Mouse (Mus musculus): ENCODE measurements around the gene Dip2b. TPM values are rescaled to one million over a fixed set of nuclear protein-coding genes. Genes with fewer than 3 reads are reported as not detected.

Gene Dip2b
- polyA plus RNA-seq, 1 experiment from 2014 or later = 5.0 TPM

DNA sequence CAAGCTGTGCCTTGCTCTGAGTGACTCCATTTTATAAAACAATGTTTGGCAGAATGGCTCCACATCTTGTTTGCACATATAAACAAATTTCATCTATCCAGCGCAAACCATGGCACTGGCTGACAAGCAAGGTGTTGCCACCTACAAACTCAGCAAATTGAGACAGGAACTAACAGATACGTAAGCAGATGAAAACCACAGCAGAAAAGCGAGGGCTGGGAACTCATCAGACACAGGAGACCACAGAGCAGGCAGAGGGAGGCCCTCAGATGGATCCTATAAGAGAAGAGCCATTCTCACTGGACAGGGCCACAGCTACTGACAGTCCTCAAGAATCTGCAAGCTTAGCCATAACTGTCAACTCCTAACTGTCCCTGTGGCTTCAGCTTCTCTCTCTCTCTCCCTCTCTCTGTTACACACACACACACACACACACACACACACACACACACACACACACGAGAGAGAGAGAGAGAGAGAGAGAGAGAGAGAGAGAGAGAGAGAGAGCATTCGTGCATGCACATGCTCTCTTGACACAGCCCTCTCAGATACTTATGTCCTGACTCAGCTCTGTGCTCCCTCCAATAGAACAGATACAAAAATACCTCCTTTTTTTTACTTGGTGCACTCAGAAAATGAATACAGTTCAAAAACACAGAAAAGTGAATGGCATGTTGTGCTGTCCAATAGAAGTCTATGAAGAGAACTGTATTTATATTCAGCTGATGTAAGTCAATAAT, 227.3 kb downstream of the Dip2b start:
- TF ChIP-seq CTCF (IDR thresholded peaks at IDR 0.05; ENCODE audit: low read depth) = no peak
- no peak overlapping the region for H3K9ac ChIP-seq (ENCODE audit: low read depth, low read length)
- H3K27ac ChIP-seq (ENCODE audit: low read depth, low read length) = no peak overlapping the region
- H3K9me3 ChIP-seq (ENCODE audit: control insufficient read depth) = no peaks in the 10 kb centered on the region
- peaks cover 8% of the 10 kb centered on the region; the same call in 1 of the 2 replicates for H3K36me3 ChIP-seq (ENCODE audit: control insufficient read depth, insufficient read depth)
- no peak overlapping the region for H3K4me2 ChIP-seq (replicated peaks; ENCODE audit: low read depth)
- no peaks in the 10 kb centered on the region for H3K27me3 ChIP-seq (replicated peaks; ENCODE audit: control insufficient read depth, insufficient read depth, low read length)
- no peak for ATAC-seq
- no peak overlapping the region for H3K4me3 ChIP-seq (ENCODE audit: low read depth, low read length)
- WGBS = 84% methylated on average over 5 of the region's 5 CpGs
- no peaks in the 10 kb centered on the region for H3K4me1 ChIP-seq (replicated peaks; ENCODE audit: control insufficient read depth, insufficient read depth, low read length)

GRCm38 (mm10) chr15:100268916-100269315, 230.5 kb downstream of the Dip2b start:
- no peak for ATAC-seq
- H3K27ac ChIP-seq (ENCODE audit: low read depth, low read length) = no peak overlapping the region
- H3K36me3 ChIP-seq (ENCODE audit: control insufficient read depth, insufficient read depth) = no peaks in the 10 kb centered on the region
- H3K4me3 ChIP-seq (ENCODE audit: low read depth, low read length) = no peak overlapping the region
- TF ChIP-seq CTCF (IDR thresholded peaks at IDR 0.05; ENCODE audit: low read depth) = no peak
- H3K4me2 ChIP-seq (replicated peaks; ENCODE audit: low read depth) = no peak overlapping the region
- no peaks in the 10 kb centered on the region for H3K4me1 ChIP-seq (replicated peaks; ENCODE audit: control insufficient read depth, insufficient read depth, low read length)
- no peaks in the 10 kb centered on the region for H3K27me3 ChIP-seq (replicated peaks; ENCODE audit: control insufficient read depth, insufficient read depth, low read length)
- no peaks in the 10 kb centered on the region for H3K9me3 ChIP-seq (ENCODE audit: control insufficient read depth)
- H3K9ac ChIP-seq (ENCODE audit: low read depth, low read length) = no peak overlapping the region
- 74% methylated on average over 2 of the region's 2 CpGs for WGBS

Other genes starting within 250 kb of the Dip2b start
- 64.3 and 78.9 TPM in 2 replicates for gene Lima1, start 163.2 kb upstream of the Dip2b start, polyA plus RNA-seq (2015; fragmentation: Nextera tagmentation; extraction: Ambion mirVana)
- gene Fam186a, start 71.6 kb upstream of the Dip2b start, polyA plus RNA-seq (2015; fragmentation: Nextera tagmentation; extraction: Ambion mirVana) = not detected in 2 replicates
- gene Larp4, start 68.6 kb upstream of the Dip2b start, polyA plus RNA-seq (2015; fragmentation: Nextera tagmentation; extraction: Ambion mirVana) = 29.7 and 32.5 TPM in 2 replicates
- 25.3 and 29.0 TPM in 2 replicates for gene Atf1, start 189.2 kb downstream of the Dip2b start, polyA plus RNA-seq (2015; fragmentation: Nextera tagmentation; extraction: Ambion mirVana)
- not detected in 2 replicates for gene Tmprss12, start 242.2 kb downstream of the Dip2b start, polyA plus RNA-seq (2015; fragmentation: Nextera tagmentation; extraction: Ambion mirVana)

Measured in intestine, postnatal 0 days (tissue).